Mouse (Mus musculus): ENCODE data around the gene Hist1h2ak. TPM values are rescaled to one million over a fixed set of nuclear protein-coding genes. Genes with fewer than 3 reads are reported as not detected.
"Not testable (repeated sequence)": the region's sequence is repeated elsewhere in the genome, so short reads cannot be mapped to it uniquely, and the experiment has no call there.

Hist1h2ak gene
- total RNA-seq, 2 experiments from 2014 or later, result not detected

DNA sequence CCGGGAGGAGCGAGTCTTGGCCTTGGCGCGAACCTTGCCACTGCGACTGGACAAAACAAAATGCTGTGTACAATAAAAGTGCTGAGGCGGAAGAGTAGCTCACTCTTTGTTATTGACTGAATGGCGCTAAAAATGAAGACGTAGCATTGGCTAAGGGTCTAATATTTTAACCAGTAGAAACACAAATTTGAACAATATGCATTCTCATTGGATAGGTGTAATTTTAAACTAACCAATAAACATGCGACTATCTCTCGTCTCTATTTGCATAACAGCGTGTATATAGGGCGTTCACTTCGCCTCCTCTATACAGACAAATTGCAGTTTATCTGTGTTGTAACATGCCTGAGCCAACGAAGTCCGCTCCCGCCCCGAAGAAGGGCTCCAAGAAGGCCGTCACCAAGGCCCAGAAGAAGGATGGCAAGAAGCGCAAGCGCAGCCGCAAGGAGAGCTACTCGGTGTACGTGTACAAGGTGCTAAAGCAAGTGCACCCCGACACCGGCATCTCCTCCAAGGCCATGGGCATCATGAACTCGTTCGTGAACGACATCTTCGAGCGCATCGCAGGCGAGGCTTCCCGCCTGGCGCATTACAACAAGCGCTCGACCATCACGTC is 31.8 kb downstream of the Hist1h2ak start, which contains the start of gene Hist1h2bm:
Hist1h2bm (plus strand) TSS at position 288 of the 616 bp plus-strand sequence.
- peak; percentile 35 for DNase-seq (ENCODE audit: low spot score)

DNA sequence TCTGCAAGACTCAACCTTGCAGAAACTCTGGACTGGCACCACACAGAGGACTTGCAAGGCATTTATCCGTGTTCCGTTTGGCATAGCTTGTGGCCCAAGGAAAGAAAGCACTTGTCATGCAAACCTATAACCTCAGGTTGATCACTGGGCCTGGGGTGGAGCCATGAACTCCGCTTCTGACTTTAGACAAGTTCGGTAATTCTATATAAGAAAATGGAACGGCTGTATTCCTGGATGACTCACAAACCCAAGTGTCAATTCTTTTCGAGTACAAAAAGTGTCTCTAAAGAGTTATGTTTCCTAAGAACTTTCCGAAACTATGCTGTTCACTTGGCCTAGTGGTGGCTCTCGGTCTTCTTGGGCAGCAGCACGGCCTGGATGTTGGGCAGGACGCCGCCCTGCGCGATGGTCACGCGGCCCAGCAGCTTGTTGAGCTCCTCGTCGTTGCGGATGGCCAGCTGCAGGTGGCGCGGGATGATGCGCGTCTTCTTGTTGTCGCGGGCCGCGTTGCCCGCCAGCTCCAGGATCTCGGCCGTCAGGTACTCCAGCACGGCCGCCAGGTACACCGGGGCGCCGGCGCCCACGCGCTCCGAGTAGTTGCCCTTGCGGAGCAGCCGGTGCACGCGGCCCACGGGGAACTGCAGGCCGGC is 32.4 kb downstream of the Hist1h2ak start:
- DNase-seq (ENCODE audit: low spot score), result not testable (repeated sequence)

DNA sequence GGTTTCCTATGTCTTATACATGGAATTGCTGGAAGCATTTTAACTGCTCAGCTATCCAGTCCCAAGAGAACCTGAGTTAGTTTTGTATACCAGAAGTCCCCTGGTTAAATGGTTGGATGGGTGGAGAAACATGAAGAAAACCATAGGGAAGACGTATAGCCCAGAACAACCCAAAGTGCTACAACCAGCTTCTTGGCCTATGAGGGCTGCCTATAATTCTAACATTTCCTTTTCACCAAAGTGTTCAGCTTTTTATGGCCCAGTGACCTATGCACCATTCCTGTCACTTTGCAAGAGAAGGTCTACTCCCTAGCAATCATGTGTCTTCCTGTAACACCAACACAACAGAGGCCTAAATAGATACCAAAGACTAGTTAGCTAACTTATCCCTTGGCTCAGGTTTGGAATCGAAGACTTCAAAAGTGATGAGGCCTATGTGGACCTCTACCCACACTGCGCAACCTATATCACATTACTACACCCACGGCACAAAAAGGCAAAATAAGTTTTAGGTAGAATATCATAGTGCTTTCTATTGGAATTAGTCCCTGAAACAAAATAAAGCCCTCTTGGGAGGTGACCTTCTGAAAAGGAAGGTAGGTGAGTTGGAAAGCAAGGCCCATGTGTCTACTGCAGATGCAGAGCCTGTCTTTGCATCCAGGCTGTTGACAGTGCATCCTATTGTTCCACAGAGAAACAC is 35.1 kb downstream of the Hist1h2ak start:
- DNase-seq (ENCODE audit: low spot score), result no peak

DNA sequence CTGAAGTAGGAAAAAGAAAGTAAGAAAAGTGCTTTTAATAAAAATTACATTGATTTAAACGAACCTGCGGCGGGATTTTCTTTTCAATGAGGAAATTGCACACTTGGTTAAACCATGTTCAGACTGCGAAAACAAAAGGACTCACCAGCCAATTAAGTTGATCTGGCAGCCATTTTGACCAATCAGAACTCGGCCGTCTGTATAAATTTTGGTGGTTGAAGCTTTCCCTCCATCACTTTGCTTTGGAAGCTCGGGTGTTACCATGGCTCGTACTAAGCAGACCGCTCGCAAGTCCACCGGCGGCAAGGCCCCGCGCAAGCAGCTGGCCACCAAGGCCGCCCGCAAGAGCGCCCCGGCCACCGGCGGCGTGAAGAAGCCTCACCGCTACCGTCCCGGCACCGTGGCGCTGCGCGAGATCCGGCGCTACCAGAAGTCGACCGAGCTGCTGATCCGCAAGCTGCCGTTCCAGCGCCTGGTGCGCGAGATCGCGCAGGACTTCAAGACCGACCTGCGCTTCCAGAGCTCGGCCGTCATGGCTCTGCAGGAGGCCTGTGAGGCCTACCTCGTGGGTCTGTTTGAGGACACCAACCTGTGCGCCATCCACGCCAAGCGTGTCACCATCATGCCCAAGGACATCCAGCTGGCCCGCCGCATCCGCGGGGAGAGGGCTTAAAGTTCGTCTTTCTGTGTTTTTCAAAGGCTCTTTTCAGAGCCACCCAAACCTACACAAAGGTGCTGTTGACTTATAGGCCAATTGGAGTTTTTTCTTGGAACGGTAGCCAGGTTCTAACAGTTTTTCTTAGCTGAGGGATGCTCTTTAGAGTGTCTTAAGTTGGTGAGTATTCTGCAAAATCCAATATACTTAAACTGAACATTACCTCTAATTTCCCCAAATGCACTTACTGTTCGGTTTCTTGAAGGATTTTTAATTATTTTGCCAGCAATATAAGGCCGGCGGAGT is 36.0 kb downstream of the Hist1h2ak start, which contains the start of gene Hist1h3h:
Hist1h3h (plus strand) TSS at position 263 of the 961 bp plus-strand sequence.
- DNase-seq (ENCODE audit: low spot score), result peak; percentile 40

DNA sequence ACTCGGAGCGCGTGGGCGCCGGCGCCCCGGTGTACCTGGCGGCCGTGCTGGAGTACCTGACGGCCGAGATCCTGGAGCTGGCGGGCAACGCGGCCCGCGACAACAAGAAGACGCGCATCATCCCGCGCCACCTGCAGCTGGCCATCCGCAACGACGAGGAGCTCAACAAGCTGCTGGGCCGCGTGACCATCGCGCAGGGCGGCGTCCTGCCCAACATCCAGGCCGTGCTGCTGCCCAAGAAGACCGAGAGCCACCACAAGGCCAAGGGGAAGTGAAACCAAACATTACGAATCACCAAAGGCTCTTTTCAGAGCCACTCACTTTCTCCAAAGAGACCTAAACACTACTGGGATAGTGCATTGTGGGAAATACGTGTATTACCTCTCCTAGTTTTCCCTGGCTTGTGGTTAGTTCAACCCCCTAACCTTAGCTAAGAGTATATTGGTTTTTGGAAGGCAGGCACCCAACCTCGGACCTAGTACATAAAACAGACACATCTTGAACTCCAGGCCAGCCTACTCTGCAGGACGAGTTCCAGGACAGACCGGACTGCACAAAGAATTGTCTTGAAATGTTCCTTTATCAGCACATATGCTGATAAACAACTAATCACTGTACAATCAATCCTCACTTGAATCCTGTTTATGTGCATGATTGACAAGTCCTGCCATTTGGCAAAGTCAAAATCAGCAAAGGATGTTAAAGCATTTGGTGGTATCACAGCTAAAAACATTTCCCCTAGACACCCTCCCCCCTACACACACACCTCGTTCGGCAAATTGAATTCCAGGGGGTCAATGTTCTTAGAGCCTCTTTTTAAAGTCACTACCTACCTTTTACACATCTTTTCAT is 36.9 kb downstream of the Hist1h2ak start:
- DNase-seq (ENCODE audit: low spot score), result not testable (repeated sequence)

DNA sequence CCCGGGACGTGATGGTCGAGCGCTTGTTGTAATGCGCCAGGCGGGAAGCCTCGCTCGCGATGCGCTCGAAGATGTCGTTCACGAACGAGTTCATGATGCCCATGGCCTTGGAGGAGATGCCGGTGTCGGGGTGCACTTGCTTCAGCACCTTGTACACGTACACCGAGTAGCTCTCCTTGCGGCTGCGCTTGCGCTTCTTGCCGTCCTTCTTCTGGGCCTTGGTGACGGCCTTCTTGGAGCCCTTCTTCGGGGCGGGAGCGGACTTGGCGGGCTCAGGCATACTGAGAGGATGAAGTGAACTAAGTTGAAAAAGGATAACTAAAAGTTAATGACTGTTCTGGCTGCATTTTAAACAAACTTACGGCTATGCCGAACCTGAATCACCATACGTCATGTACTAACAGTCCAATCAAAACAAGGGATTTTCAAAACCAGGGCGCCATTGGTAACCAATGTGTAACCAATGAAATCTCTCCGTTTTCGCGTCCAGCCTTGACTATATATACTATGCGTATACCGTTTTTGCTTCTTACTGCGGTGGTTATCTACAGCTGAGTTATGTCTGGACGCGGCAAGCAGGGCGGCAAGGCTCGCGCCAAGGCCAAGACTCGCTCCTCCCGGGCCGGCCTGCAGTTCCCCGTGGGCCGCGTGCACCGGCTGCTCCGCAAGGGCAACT is 37.6 kb downstream of the Hist1h2ak start, which contains the start of the genes Hist1h2bl and Hist1h2ai:
Hist1h2bl (minus strand) TSS at position 280 of the 676 bp plus-strand sequence.
Hist1h2ai (plus strand) TSS at position 559 of the 676 bp plus-strand sequence.
- DNase-seq (ENCODE audit: low spot score), result peak; percentile 62

DNA sequence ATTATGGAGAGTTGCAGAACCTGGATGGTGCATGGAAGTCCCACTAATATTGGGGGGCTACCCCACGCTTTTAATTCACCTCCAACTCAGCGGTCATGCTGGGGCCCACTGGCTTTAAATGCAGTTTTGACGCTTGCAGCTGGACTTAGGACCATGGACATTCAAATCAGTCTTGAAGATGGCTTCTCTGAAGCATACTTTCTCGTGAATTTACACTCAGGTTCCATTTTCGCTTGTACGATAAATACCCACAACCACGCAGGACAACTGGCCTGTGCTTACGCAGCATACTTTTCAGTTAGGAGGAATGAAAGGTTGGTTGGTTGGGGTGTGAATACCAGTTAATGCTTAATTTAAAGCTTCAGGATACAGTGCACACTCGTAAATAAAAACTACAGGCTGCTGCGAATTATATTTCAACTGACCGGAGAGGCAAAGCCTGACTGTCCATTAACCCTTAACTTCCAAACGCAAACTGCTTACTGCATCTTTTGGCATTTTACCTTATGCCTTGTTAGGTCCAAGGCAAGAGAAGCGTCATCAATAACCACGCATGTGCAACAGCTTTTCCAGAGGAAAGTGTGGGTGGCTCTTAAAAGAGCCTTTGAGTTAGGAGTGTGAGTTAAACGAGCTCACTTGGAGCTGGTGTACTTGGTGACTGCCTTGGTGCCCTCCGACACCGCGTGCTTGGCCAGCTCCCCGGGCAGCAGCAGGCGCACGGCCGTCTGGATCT is 38.3 kb downstream of the Hist1h2ak start:
- DNase-seq (ENCODE audit: low spot score), result no peak

DNA sequence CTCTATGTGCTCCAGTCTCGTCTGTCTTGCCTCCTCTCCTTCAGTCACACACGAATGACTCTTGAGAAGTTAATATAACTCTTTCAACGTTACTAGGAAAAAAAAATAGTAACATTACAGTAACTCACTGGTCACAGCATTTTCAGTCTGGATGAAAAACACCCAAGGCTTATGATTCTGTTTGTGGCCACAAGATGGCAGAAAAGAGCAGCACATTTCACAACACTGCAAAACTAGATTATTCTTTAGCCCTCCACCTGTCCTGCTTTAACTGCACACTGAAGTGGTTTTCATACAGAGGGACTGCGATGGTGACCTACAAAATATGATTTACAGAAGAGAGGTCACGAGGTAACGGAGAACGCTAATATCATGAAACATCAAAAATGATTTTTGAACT is 38.9 kb downstream of the Hist1h2ak start:
- DNase-seq (ENCODE audit: low spot score), result peak; percentile 54

DNA sequence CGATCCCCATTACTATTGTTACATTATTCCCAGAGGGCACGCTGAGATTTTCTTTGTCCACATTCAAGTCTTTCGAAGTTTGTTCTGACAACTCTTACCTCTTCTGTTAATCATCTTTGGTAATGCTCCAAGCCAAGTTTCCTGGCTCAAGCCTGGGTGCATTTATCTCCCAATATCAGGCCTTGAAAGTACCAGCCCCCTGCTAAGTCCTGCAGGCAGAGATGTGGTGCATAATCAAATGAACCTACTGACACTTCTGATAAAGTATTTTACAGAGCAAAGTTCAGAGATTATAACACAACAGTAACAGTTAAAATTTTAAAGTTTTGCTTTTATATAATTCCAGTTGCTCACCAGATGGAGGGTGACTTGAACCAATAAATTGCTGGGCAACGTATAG is 41.9 kb downstream of the Hist1h2ak start:
- DNase-seq (ENCODE audit: low spot score), result no peak

DNA sequence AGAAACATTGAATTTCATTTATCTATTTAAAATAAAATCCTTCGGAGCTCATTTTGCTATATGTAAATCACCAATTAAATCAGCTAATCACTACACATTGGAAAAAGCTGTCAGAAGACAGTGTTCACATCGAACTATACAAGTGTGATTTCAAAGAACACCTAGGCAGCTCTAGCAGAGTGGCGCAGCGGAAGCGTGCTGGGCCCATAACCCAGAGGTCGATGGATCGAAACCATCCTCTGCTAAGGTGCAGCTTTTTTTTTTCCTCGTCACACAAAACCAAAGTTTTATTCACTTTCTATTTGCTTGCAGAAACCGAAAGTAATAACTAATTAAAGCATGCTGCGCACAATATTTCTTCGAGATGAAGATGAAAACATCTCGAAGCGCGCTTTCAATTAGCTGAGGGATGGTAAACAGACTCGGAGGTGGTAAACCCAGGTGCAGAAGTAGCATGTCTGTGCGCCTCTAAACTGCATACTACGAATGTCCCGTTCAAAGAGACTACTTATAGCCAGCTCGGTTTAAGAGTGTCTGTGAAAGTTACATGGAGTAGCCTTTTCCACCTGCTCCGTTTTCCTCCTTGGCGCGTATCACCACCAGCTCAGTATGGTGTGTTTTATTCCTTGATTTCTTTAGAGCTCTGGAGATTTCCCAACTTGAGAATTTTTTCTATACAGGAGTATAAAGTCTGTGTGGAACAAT is 42.7 kb downstream of the Hist1h2ak start:
- DNase-seq (ENCODE audit: low spot score), result peak; percentile 81

DNA sequence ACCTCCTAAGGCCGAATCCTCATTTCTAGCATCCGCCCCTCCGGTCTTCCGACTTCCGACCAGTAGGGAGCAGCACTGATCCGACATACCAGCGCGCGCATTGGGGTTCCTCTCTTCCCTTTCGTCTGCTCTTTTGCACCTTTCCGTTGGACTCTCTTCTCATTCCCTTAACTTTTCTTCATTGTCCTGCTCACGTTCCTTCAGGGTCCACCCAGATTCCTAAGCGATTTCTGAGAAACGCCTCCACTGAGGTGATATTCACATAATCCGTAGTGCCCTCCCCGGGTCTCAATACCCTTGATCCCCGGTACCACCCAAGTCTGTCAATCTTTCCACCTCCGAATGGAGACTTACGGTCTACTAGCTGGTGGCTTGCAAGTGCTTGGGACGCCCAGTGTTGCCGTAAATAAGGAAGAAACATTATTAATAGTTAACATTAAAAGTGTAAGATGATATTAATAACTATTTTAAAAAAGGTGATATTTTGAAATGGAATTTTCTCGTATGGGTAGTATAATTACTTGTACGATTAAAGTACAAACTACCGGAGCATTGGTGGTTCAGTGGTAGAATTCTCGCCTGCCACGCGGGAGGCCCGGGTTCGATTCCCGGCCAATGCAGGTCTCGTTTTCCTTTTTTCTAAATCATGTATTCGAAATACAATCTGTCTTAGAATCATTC is 43.5 kb downstream of the Hist1h2ak start:
- peak; percentile 89 for DNase-seq (ENCODE audit: low spot score)

DNA sequence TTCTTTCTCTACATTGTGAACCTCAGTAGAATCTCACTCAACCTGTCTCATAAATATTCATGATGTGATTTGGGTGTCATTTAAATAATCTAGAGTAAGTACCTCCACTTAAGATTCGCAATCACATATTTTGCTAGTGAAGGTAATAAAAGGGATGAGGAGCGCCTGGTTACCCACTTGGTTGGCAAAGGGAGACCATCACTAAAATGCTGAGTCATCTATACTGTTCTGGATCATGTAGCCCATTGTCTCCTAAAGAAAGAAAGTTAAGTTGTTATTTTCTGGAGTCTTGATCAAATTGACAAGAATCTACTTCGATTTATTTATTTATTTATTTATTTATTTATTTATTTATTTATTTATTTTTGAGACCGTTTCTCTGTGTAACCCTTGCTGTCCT is 47.0 kb downstream of the Hist1h2ak start:
- no peak for DNase-seq (ENCODE audit: low spot score)

Small RNA genes lying within 50 kb of the gene (microRNA-seq; reads per million reads assigned to microRNA genes)
- gene Gm44346 (not detected), gene Gm44357 (not detected), gene Gm44367 (not detected), gene Gm44454 (not detected)

Other genes with a start within 250 kb of the Hist1h2ak start
- gene Zkscan8, start 222.7 kb downstream of the Hist1h2ak start, total RNA-seq (2021), result 1 to 10 TPM; 6.2 to 6.3 TPM
- gene Olfr1366, start 211.0 kb downstream of the Hist1h2ak start, total RNA-seq (2021), result not detected
- not detected for gene Olfr1535, start 193.9 kb downstream of the Hist1h2ak start, total RNA-seq (2021)
- gene Olfr1364, start 172.1 kb downstream of the Hist1h2ak start, total RNA-seq (2021), result not detected
- gene Olfr1362, start 139.8 kb downstream of the Hist1h2ak start, total RNA-seq (2021), result not detected
- not detected for gene Olfr11, start 111.3 kb downstream of the Hist1h2ak start, total RNA-seq (2021)
- gene Olfr1361, start 90.4 kb downstream of the Hist1h2ak start, total RNA-seq (2021), result not detected
- not detected for gene Olfr1360, start 76.4 kb downstream of the Hist1h2ak start, total RNA-seq (2021)
- gene Olfr1359, start 55.7 kb downstream of the Hist1h2ak start, total RNA-seq (2021), result not detected
- 1 to 10 TPM; 3.4 to 3.7 TPM for gene Hist1h2bl, start 37.7 kb downstream of the Hist1h2ak start, total RNA-seq (2021)
- 1 to 10 TPM in 1 of 2 experiments, not detected in 1; 1.5 TPM for gene Hist1h2ai, start 37.4 kb downstream of the Hist1h2ak start, total RNA-seq (2021)
- 1 to 10 TPM in 1 of 2 experiments, not detected in 1; 2.3 TPM for gene Hist1h3h, start 36.2 kb downstream of the Hist1h2ak start, total RNA-seq (2021)
- gene Hist1h2bm, start 31.8 kb downstream of the Hist1h2ak start, total RNA-seq (2021), result not detected
- under 1 TPM; 0.43 to 0.59 TPM for gene Hist1h4j, start 18.8 kb downstream of the Hist1h2ak start, total RNA-seq (2021)
- gene Hist1h4k, start 3.3 kb downstream of the Hist1h2ak start, total RNA-seq (2021), result 10 to 100 TPM; 15.2 to 22.0 TPM
- gene Hist1h2bn, start 296 bp upstream of the Hist1h2ak start, total RNA-seq (2021), result 1 to 10 TPM in 1 of 2 experiments, not detected in 1; 1.1 TPM
- gene Hist1h1b, start 26.8 kb upstream of the Hist1h2ak start, total RNA-seq (2021), result under 1 TPM; 0.32 to 0.52 TPM
- gene Hist1h3i, start 29.5 kb upstream of the Hist1h2ak start, total RNA-seq (2021), result 10 to 100 TPM; 12.0 to 12.2 TPM
- gene Hist1h2an, start 33.4 kb upstream of the Hist1h2ak start, total RNA-seq (2021), result not detected
- gene Hist1h2bp, start 33.6 kb upstream of the Hist1h2ak start, total RNA-seq (2021), result not detected
- gene Hist1h2bq, start 56.4 kb upstream of the Hist1h2ak start, total RNA-seq (2021), result 10 to 100 TPM; 14.4 to 17.7 TPM
- gene Hist1h2ao, start 56.6 kb upstream of the Hist1h2ak start, total RNA-seq (2021), result 1 to 10 TPM; 3.1 to 3.5 TPM
- 10 to 100 TPM; 46.0 to 49.7 TPM for gene Hist1h4m, start 57.9 kb upstream of the Hist1h2ak start, total RNA-seq (2021)
- 1 to 10 TPM; 5.3 to 9.1 TPM for gene Hist1h4n, start 78.4 kb upstream of the Hist1h2ak start, total RNA-seq (2021)
- not detected for gene Hist1h2ap, start 79.7 kb upstream of the Hist1h2ak start, total RNA-seq (2021)
- 10 to 100 TPM; 14.3 to 17.8 TPM for gene Hist1h2br, start 79.9 kb upstream of the Hist1h2ak start, total RNA-seq (2021)
- gene Zfp184, start 191.3 kb upstream of the Hist1h2ak start, total RNA-seq (2021), result under 1 TPM; 0.48 to 0.69 TPM
- gene Pom121l2, start 227.4 kb upstream of the Hist1h2ak start, total RNA-seq (2021), result not detected